Mouse (Mus musculus) cerebellum, adult 9-11 months (tissue): ENCODE results near the gene Bcl2l12.

Source experiments
- DNase-seq: peaks from one replicate; pipeline ENCODE4 v3.0.0; 2022

The Bcl2l12 gene

DNA sequence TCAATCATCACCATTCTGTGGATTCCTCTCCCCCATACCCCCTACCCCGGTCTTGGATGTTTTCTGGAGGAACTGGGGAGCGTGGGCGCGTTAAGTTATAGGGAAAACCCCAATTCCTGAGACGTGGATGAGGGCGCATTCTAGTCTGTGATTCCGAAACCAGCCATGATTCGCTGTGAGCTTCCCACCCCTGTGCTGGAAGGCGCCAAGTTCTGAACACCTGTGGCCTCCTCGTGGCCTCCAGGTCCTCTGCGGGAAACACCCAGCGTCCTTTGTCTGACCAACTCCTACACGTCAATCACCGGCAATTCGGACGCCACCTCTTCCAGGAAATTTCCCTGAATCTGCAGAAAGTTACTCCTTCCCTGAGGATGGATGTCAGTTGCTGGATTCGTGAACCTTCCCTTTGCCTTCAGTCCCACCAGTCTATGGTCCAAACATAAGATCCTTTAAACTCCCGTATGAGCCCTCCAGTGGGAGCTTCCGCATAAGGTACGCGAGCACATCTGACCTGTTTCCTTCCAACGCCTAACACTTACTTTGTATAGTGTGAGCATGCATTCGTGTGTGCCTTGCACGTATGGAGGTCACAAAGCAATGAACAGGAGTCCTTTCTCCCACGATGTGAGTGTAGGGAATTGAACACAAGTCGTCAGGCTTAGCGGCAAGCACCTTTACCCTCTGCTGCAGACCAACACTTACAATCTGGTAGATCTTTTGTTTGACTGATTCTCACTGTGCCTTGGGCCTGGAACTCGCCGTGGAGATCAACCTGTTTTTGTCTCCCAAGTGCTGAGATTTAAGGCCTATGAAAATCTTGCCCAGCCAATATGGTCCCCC lies 11.4 kb downstream of the Bcl2l12 start:
- no peak for DNase-seq

DNA sequence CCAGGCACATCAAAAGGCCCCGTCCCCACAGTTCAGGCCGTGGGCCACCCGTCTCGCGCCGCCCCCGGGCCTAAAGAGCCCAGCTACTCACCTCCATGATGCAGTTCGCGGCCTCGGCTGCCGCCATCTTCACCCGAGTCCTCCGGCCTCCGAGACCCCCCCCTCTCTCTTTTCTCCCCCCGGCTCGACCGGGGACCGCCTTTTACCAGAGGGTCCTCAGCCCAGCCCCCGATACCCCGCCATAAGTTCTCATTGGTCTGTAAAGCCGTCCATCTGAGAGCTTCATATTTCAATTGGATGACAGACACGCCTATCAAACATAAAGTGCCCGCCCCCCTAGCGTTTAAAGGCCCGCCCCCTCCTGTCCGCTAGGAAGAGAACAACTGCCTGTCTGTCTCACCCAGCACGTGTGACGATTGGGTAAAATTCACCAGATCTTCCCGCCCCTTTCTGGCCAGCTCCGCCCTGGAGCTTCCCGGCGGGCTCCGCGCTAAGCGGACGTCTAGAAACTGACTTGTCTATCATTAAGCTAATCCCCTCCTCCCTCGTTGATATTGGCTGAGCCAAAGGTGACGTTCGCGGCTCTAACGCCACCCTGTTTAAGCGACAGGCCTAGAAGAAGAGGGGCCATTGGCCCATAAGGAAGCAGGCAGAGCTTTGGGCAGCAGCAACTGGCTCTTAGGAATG lies 12.2 kb downstream of the Bcl2l12 start, which contains the start of gene Prmt1:
Gene Prmt1, minus strand, starts transcription at position 377 of the 687 bp plus-strand sequence.
- DNase-seq, result peak; percentile 100

DNA sequence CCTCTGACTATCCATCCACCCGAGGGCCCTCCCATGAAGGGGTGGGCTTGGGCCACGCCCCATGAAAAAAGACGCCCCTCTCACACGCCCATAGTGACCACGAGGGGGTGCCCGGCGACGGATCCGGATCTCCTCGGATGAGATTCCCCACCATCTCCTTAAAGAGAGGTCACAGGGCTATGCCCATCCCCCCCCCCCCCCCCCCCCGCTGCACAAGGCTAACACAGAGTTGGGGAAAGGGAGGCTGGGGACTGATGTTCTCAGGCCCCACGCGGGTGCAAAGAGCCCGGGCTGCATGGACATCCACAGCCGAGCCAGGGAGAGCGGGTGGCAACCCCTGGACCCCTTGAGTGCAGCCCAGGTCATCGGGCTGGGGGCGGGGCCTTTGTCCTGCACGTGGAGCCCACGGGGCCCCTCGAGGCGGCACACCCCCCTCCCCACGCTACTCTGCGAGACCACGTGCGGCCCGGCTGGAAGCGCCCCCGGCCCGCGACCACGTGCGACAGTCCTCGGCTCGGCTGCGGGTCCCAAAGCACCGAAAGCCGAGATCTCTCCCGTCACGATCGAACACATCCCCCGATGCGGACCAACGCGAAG lies 12.8 kb downstream of the Bcl2l12 start:
- DNase-seq, result peak; percentile 82

DNA sequence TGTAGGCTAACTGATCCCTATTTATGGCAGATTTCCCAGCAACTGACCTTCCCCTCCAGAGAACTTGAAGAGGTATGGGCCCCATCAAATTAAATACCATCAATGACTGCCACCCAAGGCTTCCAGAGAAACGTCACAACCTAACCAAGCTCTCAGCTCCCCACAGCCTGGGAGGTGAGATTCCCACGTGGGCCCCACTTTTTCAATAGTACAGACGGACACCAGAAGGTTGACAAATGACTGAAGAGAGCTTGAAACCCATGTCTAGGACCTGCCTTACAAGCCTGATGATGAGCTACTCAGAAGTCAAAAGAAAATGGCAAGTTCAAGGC lies 13.7 kb downstream of the Bcl2l12 start:
- DNase-seq, result no peak

DNA sequence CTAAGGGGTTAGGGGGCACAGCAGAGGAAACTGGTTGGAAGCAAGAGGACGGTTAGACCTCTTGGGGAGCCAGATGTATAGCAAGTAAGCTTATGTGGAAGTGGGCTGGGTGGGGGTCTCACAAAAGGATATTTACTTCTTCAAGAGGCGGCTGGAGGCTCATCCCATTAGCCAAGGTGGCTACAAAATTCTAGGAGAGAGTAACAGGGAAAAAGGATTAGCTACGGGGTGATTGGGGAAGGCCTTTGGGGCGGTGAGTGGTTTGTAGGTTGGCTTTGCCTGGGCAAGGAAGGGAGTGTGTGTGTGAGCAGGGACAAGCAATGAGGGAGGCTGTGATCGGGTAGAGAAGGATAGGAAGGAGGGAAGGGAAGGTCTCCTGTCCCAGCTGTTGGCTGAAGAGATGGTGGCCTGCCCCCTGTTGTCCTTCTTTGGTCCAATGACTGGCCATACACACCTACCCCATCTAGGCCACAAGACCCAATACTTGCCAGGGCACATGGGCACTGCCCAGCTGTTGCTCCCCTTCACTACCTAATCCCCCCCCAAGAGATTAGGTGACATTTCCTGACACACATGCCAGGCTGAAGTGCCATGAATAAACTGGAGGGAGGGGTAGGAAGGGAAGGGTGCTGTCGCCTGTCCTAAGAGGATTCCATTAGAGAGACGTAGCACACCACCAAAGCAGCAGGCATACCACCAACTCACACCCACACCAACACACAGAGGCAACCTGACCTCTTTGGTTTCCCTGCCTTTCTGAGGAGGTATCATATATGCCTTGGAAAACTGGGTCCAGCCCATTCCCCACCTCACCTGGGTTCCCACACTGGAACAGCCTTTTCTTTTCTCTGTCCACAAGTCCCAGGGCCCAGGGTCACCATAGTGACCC lies 14.3 kb downstream of the Bcl2l12 start:
- no peak for DNase-seq

DNA sequence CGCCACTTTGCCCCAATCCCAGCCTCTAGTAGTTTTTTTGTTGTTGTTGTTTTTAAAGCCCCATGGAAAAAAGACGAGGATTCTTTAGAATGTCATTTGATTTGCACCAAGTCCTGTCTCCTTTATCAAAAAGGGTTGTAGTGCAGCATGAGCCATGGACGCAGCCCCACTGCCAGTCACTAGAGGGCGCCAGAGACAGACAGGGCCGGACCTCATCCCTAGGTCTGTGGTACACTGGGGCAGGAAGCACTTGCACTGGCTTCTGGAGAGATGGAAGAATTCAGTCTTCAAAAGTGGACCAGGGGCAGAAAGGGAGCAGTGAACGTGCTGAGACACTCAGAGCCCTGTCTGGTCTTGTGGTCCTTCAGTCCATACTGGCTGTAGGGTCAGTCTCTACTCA lies 15.4 kb downstream of the Bcl2l12 start:
- peak; percentile 79 for DNase-seq

DNA sequence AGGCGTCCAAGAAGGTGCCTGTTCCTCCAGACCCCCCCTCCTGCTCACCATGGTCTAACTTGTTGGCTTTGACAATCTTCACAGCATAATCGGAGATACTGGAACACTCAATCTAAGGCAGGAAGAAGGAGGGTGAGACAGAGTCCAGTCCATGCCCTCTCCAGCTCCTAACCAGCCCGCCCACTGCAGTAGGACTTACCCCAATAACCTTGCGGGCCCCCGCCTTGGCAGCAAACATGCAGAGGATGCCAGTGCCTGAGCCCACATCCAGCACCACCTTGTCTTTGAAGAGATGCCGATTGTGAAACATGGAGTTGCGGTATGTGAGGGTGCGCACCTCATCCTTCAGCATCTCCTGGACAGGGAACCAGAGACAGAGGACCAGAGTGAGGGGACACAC lies 17.0 kb downstream of the Bcl2l12 start:
- DNase-seq, result no peak

DNA sequence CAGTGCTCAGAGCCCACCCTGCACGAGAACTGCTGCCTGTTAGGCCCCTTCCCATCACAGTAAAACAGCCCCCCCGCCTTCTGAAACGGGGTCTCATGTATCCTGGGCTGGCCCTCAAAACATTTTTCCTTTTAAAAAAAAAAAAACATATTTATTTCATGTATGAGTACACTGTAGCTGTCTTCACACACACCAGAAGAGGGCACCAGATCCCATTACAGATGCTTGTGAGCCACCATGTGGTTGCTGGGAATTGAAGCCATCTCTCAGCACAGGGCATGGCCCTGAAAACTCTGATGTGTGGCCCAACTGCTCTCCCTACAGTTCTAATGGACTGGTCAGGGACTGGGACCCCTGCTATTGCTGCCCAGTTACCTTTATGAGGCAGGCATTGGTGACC lies 20.2 kb downstream of the Bcl2l12 start:
- DNase-seq, result no peak

DNA sequence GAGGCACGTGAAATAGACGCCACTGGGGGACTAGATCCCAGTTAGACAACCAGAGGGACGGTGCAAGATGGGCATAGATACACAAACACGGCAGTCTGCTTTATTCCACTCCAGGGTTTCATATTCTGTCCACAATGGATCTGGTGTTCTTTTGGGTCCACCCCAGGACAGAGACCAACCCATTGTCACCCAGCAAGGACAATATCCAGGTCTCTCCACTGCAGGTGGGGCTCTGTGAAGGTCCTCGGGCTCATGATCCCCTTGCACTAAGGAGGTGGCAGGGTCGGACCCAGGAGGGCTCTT lies 23.4 kb downstream of the Bcl2l12 start:
- peak; percentile 55 for DNase-seq

DNA sequence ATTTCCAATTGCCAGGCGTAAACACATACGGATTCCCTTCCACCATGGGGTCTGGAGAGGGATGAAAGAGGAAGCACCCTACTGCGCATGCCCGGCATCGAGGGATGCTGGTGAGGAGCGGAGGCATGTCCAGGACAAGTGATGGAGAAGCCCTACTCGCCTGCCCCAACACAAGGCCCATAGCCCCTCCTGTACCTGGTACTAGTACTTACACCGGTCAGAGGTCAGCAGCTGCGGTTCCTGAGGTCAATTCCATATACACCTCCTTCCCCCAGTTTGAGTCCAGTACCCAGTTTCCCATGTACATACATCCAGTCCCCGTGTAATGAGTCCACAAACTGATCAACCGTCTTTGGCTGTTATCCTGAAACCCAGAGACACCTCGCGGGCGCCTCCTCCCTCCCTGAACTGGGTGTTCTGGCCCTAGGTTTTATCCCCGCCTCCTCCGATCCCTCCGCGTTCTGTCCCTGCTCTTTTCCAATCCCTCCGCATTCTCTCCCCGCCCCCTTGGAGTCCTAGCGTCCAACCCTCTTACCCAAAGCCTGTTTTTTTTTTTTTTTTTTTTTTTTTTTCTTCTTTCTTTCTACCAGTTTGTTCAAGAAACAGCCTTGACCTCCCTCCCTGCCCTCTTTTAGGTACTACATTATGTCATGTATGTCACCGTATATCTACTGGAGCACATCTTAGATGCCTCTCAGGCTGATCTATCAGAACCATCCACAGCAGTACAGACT lies 24.0 kb downstream of the Bcl2l12 start, which contains the start of gene Cpt1c:
Gene Cpt1c, minus strand, starts transcription at position 469 of the 734 bp plus-strand sequence.
- DNase-seq, result peak; percentile 93

DNA sequence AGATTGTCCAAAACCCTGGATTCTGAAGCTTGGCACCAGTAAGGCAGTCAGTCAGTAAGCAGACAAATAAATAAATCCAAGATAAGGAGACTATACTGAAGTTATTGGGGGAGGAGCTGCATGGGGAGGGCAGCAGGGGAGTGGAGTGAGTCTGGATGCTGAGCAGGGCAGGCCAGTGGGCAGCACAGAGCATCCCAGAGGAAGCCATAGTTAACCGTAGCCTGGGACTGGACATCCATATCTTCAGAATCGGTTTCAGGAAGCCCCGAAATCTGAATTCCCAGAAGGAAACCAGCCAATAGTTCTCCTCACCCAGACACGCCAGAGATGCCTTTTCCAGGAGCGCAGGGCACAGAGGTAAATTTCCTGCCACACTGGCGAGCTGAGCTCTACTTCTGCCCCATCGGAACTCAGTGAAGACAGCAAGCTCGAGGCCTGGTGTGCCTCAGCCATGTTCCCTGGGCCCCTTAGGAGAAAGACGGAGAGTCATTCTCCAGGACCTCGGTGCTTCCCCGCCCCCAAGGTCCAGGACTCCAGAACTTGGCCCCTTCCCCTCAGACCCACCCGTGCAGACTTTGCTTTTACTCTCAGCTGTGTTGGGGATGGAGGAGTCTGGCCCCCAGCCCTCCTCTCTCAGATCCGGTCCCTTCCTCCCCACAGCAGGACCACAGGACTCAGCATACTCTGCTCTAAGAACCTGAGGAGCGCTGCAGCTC lies 24.9 kb downstream of the Bcl2l12 start:
- DNase-seq, result peak; percentile 68

DNA sequence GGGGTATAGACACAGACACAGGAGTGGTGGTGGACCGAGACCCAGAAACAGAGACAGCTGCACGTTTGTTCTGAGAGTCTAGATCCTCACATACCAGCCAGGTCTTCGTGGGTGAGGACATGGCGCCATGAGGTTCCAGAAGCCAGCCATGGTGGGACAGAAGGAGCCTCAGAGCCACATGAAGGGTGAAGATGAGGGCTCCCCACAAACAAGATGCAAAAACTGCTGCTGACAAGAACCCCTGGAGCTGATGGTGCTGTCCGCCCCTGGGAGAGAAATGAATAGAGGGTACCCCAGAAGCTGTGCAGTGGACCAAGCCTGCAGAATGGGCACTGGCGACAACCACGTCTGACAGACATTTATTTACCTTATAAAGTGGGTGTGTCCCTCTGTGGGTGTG lies 27.4 kb downstream of the Bcl2l12 start:
- DNase-seq, result peak; percentile 41

DNA sequence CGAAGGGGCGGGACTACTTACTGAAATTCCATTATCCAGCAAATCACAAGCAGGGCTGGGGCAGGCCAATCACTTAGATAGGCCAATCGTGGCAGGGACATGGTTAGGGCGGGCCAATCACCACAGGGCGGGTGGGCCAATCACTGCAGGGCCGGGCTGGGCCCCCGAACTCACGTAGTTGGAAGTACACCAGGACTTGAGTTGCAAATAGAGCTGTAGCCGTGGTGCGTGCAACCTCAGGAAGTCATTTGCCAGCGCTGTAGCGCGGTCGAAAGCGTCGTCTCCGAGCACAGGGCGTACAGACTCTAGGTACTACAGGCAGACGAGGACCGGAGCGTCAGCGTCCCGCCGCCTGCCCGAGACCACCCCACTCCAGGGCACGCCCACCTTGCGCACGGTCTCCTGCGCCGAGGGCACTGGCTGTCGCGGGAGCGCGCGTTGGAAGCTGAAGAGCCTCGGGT lies 28.3 kb downstream of the Bcl2l12 start:
- peak; percentile 90 for DNase-seq

DNA sequence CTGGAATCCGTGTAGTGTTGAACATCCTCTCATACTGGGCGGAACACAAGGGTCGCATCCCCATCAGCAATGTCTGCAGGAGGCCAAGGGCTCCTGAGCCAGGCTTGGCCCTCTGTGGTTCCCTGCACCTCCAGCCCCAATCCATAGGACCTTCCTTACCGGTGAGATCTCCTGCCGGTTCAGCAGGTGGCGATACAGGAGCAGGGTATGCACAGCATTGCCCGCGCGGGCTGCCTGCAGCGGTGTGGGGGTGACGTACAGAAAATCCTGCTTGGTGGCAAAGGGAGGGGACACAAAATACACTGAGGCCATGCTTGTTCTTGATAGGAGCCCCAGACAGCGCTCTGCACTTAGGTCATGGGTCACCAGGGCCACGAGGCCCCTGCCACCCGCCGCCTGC lies 31.9 kb downstream of the Bcl2l12 start:
- peak; percentile 26 for DNase-seq

DNA sequence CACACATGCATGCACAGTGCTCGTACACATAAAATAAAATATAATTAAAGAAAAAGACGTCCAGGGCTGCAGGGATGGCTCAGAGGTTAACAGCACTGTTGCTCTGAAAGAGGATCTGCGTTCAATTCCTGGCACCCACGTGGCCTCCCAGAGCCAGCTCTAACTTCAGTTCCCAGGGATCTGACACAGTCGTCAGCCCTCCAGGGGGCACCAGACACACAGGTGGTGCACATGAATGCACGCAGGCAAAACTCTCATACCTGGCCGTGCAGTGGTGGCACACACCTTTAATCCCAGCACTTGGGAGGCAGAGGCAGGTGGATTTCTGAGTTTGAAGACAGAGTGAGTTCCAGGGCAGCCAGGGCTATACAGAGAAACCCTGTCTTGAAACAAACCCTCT lies 32.5 kb downstream of the Bcl2l12 start:
- DNase-seq, result peak; percentile 29

DNA sequence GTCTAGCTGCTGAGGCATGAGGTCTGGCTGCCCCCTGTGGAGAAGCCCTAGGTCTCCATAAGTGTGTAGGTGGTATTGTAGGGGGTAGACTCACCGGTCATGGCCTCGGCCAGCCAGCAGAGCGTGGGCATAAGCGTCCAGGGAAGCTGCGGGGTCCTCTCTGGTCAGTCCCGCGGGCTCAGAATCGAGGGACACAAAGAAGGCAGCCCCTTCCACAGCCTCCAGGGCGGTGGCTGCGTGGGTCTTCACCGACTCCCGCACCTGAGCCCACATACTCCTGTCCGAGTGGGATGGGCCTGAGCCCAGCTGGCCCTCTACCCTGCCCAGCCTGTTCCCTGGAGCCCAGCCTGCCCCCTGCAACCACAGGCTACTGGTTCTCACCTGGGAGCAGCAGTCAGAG lies 33.5 kb downstream of the Bcl2l12 start:
- DNase-seq, result peak; percentile 25

DNA sequence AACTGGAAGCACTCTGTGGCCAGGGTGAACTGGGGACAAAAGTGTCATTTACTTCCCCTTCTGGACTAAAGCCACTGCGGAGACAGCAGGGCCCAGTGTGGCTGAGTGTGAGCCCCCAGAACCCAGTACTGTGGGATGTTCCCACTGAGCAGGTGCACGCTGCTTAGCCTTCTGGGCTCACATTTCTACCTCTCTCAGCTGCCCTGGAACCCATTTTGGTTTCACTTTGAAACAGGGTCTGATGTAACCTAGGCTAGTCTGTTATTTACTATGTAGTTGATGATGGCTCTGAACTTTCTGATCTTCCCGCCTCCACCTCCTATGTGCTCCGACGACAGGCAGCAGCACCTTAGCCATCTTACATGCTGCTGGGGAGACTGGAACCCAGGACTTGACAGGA lies 35.7 kb downstream of the Bcl2l12 start:
- no peak for DNase-seq

DNA sequence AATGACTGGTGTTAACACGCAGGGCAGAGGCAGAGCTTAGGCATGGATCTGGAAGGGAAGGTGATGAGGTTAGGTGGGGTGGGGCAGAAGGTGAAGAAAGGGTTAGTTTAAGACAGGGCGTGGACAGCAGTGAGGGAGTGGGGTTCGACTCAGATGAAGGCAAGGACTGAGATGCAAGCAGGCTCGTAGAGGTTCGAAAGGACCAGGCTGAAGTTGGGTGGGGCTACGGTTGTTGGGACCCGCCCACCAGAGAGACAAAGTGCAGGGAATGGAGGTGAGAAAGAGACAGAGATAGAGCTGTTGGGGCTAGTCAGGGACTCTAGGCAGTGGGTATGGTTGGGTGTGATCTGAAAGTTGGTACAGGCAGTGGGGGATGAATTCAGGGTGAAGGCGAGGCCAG lies 36.2 kb downstream of the Bcl2l12 start:
- DNase-seq, result no peak

DNA sequence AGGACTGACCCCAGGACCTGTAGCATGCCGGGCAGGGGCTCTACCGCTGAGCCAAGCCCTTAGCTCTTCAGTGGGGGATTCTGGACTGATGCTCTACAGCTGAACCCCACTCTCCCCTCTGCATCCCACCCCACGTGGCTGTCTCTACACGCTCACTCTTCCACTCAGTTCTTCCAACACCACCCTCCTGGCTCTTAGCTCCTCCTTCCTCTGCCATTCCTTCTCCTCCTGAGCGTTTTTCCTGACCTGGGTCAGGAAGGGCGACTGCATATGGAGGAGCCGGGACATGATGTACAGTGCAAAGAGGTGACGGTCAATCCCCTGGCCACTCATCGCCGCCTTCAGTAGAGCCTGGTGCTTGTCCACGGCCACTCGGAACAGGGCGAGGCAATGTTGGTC lies 38.0 kb downstream of the Bcl2l12 start:
- DNase-seq, result no peak

DNA sequence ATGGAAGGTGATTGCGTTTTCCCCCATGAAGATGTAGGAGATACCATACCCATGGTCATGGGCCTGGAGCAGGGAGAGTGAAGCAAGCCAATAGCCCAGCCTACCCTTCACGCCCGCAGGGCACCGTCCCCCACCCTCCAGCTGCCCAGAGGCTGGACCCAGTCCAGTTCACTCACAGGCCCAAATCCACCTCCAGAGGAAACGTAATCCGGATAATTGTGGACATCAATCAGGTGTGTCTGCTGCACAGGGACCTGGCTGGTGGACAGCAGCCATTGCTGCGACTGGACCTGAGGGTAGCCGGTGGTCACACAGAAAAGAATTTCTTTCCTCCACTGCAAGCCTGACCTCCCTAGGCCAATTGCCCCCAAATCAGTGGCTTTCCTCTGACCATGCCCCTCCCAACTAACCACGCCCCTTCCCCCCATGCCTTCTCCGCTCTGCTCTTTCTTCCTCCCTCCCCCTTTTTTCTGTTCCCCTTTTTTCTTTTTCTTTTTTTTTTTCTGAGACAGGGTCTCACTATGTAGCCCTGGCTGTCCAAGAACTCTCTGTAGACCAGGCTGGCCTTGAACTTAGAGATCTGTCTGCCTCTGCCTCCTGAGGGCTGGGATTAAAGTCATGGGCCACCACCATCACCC lies 38.5 kb downstream of the Bcl2l12 start:
- DNase-seq, result no peak

DNA sequence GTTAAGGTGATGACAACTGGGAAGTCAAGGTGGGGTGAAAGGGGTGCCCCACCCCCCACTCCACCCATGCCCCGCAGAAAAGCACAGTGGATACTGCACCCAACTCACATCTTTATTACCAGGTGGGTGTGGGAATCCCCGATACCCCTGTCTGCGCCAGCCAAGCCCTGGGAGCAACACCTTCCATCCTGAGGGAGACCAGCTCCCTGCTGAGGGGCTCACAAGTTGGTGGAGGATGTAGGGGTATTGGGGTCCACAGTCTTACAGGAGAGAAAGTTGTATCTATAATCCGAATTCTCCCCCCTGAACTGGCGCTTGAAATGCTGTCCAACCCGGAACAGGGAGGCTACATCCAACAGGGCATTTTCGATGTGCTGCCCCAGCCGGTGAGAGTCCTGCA lies 39.2 kb downstream of the Bcl2l12 start:
- no peak for DNase-seq
